Mouse (Mus musculus) lung, postnatal 14 days (tissue): ENCODE measurements around the gene Hivep2.
A peak's percentile ranks its signal among the peaks of the same experiment; 100 is the strongest.

Experiments
- DNase-seq: peaks from one replicate; pipeline ENCODE4 v3.0.0; 2021

Gene Hivep2

GRCm38 (mm10) chr10:13973563-13974179 lies 7.8 kb downstream of the Hivep2 start:
- DNase-seq, result no peak

DNA sequence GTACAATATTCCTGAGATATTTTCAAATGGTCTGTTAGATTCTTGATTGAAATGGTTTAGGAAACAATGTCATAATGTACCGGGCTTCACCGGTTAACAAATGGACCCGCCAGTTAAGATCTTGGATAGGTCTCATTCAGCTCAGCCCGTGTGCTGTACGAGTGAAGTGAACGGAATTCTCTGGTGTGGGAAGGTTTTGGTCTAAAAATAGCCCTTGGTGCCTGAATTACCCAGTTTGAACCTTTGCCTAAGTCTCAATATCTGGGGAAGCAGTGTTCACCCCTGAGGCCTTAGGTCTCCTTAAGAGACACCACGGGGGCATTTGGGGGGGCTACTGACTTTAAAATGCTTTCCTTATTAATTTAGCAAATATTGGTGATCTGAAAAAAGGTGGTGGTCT lies 8.6 kb downstream of the Hivep2 start:
- no peak for DNase-seq

- no peak for DNase-seq
Observed at GRCm38 (mm10) chr10:13975861-13976260, 10.0 kb downstream of the Hivep2 start.

DNA sequence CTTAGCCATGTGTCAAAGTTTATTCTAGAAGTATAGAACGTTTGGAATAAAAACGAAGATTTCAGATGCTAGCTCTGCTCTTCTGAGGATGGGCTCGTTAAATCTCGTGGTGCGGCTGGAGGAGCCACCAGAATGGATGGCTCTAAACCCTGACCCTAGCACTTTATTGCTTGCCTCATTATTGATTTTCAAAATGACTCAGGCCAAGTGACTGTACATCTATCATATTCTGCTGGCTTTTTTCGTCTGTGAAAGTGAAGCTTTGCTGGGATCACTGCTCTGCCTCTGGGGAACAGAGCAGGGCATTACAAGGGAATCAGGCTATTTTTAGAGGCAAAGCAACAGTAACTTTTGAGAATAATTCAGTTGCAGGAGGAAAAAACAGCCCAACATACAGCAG lies 10.4 kb downstream of the Hivep2 start:
- no peak for DNase-seq

DNA sequence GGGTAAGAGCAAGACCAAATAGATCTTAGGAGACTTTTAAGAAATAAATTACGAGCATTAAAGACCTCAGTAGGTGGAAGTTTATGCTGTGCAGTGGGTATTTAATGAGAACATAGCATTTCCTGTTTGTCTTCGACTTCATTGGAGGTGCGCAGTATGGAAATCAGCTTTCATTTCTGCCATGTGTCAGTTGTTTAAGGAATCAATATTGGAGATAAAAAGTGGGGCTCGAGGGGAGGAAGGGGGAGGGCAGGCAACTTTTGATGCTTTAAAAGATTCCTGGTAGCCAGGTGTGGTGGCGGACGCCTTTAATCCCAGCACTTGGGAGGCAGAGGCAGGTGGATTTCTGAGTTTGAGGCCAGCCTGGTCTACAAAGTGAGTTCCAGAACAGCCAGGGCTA lies 16.4 kb downstream of the Hivep2 start:
- no peak for DNase-seq

DNA sequence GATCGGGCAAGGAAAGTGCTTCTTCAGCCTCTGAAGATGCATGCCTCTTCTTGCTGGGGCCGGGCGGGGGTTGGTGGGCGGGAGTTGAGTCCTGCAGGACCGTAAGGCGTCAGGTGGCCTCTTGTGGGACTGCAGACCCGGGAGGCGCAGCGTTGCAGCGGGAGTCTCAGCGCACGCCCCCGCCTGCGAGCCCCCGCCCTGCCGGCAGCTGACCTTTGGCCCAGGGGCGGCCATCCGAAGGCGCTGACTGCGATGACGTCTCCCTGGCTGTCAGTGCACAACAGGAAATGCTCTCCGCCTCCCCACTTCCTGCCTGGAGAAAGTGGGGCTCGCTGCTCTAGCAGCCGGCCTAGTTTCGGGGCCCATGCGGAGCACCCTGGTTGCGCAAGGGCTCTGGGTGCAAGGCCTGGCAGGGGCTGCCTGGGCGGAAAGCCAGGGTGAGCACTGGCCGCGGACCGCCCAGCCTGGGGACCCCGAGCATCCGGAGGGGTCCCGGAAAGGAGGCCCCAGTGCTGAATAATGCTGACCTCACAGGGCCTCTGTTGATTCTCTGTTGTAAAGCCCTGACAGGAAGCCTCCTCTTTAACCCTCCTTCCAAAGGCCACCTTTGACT lies 17.0 kb downstream of the Hivep2 start:
- DNase-seq, result peak; percentile 77

GRCm38 (mm10) chr10:13983631-13984030 lies 17.8 kb downstream of the Hivep2 start:
- DNase-seq, result peak; percentile 24

DNA sequence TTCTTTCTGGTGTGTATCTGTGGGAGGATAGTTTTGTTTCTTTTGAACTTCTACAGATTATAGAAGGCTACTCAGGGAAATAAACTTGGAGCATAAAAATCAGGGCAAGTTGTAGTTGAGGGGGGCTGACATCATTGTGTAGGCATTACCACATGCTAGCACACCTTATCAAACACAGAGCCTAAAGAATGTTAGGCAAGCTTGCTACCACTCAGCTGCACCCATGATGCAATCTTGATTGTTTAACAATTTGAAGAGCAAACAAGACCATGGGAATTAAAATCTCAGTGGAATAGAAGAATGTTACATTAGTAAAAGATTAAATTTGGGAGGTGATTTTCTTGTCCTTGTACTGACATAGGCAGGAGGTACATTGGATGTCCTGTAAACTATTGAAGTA lies 18.4 kb downstream of the Hivep2 start:
- DNase-seq, result peak; percentile 41

GRCm38 (mm10) chr10:13986539-13986938 lies 20.7 kb downstream of the Hivep2 start:
- no peak for DNase-seq

DNA sequence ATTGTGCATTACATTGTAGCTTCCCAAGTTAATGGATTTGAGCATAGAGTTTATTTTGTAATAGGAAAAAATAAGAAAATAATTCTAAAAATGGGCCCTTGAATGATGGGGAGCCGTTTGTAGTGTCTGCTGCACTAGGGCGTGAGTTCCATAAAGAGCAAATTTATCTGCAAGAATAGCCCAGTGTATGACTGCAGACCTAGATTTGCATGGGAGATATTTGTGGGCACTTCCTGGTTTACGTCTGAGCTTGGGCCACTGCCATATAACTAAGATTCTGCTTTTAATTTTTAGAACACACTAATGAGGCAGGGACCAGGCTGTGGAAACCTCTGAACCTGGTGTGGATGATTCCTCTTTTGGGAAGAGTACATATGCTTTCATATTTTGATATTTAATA lies 21.5 kb downstream of the Hivep2 start:
- DNase-seq, result no peak

DNA sequence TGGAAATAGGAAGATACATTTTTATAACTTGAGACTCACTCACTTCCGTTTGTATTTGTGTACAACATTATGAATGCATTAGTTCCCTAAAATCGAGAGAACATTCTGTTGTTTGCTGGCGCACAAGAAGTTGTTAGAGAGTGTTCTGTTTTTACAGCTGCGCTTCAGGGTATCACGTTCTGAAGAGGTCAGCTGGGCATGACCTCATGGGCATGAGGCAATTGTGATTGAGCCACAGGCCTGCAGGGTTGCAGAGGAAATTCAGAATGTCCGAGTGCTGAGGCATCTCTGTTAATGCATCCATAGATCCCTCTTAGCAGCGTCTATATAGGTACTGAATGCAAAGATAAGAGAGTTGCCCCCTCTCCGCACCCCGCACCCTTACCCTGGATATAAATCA lies 22.4 kb downstream of the Hivep2 start:
- DNase-seq, result peak; percentile 32

DNA sequence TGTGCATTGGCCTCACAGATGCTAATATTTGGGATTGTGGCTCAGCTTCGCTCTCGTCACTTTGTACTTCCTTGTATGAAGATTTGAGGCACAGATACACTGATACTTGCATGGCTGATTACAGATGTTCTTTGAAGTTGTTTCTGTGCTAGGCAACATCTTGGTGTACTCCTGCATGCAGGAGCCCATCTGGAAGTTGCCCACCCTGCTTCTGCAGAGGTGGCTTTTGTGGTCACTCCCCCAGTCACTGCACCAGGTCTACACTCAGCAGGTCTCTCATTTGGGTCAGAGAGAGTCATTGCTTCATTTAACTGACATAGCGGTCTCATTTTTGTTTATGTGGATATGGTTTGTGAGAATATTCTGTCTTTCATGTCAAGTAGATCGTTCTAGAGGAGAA lies 22.9 kb downstream of the Hivep2 start:
- DNase-seq, result no peak

GRCm38 (mm10) chr10:13990842-13991241 lies 25.0 kb downstream of the Hivep2 start:
- DNase-seq, result no peak

DNA sequence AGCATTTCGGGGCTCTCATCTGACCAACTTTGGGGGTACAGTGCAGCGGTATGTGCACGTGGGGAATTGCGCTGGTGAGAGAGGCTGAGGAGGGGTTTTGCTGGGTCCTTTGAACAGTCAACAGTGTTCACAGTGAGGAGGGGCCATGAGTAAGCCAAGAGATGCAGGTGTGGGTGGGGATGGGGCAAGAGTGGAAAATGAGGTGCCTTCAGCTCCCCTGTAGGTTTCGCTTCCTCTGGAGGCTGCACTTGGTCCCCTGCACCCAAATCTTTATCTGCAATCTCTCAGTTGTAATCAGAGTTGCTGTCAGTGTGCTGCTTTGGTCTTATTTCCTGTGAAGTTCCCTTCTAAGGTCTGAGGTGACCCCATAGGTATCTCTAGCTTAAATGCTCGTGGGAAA lies 27.5 kb downstream of the Hivep2 start:
- DNase-seq, result no peak

DNA sequence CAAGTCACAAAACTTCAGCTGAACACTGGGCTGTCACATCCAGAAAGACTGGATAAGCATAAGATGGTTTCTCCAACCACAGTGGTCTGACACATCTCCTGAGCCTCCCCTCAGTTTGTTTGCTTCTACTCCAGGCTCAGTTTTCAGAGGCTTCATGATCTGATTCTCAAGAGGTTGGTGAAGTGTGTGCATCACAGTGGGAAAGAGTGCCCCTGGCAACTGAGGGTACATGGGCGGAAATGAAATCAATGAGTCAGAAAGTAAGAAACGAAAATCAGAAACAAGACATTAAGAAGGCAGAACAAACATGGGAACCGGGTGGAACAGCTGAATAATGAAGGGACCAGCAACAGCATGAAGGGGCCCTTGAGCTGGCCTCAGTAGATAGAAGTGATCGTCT lies 31.5 kb downstream of the Hivep2 start:
- DNase-seq, result no peak

- DNase-seq, result no peak
Observed at GRCm38 (mm10) chr10:14004769-14005517, 39.1 kb downstream of the Hivep2 start.

DNA sequence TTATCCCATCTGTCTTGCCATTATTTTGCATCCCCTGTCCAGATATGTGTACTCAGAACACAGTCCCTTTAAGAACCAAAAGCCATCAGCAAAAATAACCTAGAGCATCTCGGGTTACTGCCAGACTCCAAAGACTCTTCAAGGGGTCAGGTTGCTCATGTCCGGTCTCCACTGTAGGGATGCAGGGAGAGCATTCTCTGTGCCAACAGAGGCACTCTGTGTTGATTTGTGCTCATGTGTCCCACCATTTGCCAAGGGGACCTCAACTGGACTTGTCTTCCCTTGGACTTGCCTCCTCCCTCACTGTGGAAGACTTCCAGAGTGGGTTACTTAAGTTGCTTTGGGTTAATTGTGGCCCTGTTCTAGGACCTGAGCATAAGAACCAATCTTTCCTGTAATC lies 43.8 kb downstream of the Hivep2 start:
- no peak for DNase-seq

DNA sequence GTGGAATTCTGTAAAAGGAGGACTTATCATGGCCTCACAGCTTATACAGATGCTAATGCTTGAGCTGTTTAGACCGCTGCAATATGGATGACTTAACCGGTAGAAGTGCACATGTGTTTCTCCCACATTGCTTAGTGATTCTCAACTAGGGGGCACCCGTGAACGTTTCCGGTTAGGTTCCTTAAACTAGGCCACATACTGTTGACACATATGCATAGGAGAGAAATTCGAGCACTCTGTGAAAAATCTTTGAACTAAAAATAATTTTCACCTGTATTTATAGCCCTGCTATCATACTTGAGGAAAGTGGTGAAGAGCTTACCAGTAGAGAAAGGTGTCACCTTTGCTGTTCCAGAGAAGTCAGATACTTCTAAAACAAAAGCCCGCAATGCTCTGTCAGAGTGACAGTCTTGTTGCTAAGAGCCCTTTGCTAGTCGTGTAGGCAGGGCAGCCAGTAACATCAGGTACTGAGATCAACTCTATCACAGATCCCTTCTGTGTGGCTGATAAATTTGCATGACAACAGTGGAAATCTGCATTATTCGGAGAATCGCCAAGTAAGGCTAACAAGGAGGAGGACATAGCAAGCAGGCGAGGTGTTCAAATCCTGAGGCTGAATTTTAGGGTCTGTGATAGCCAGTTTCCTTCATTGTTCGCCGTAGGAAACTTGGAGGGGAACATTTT lies 50.6 kb downstream of the Hivep2 start:
- no peak for DNase-seq

DNA sequence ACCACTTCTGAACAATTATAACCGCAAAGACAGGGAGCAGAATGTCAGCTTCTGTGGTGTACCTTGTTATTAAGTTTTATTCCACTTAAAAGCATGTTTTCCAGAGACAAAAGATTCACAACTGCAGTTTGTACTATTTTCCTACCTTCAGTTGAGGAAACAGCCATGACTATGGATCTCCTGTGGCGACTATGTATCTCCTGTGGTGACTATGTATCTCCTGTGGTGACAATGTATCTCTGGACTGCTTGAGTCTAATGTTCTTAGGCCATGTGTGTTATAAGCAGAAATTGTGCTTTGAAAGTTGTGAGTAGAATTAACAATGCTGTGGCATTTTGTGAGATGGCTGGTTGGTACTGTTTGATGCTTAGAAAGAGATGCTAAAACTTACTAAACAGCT lies 51.5 kb downstream of the Hivep2 start:
- no peak for DNase-seq

GRCm38 (mm10) chr10:14017822-14018364 lies 52.0 kb downstream of the Hivep2 start:
- no peak for DNase-seq

DNA sequence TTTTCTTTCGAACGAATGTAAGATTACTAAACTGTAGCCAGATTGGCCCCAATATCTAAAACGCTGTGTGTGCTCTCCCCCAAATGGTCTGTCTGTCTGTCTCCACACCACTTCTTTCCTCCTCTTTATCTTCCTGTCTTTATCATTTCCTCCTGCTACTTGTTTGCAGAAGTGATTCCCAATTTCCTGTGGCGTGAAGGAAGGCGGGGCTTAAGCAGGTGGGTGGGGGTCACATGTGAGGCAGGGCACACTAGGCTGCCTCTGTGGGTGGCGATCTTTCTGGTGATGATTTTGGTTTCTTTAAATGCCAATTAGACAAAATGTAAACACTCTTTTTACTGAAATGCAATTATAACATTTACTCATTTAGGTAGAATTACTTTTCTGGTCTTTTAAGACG lies 52.8 kb downstream of the Hivep2 start:
- DNase-seq, result no peak

DNA sequence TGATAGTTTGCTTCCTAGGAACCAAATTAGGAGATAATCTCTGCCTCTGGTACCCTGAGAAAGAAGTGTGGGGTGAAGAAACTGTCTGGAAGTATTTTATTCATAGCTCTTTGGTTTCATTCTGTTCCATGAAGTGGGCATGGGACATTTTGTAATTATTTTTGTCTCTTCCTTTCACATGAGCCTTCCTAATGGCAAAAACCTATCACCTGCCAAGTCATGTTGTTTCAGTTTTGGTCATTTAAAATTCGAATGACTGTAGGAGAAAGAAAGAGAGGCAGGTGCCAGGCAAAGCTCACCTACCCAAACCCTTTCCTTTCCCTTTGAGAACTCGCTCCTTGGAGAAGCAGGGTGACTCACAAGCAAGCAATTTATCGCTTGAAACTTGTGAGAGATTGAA lies 53.3 kb downstream of the Hivep2 start:
- DNase-seq, result no peak

DNA sequence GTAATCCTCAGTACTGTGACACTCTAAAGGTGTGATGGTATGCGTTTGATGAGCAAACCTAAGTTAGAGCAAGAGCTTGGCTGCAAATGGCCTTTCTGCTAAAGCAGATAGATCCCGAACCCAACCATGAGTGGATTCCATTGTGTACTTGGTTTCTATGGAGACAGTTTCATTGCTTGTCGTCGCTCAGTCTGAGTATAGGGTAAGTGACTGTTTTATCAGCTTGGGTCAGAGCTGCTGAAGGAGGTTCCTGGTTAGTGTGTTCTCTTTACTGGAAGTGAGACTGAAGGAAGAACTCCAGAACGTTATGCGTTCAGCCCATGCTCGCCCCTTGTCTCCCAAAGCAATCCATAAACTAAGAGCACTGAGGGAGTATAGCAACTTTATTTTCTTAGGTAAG lies 54.4 kb downstream of the Hivep2 start:
- no peak for DNase-seq

- DNase-seq, result no peak
Observed at GRCm38 (mm10) chr10:14024971-14025370, 59.1 kb downstream of the Hivep2 start.
